Mouse (Mus musculus): ENCODE measurements around the gene Cped1.

The Cped1 gene

DNA sequence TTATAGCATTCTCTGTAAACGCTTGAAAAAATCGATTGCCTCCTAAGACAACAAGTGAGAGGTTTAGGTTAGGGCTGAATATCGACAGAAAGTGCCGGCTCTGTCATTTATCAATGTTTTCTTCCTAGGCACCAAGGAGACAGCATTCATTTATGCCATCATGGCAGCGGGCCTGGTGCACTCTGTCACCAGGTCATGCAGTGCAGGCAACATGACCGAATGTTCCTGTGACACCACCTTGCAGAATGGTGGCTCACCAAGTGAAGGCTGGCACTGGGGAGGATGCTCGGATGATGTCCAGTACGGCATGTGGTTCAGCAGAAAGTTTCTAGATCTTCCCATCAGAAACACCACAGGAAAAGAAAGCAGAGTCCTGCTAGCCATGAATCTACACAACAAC lies 305.1 kb downstream of the Cped1 start:
- in situ Hi-C loops (cut with MboI, MseI): no loop called here

DNA sequence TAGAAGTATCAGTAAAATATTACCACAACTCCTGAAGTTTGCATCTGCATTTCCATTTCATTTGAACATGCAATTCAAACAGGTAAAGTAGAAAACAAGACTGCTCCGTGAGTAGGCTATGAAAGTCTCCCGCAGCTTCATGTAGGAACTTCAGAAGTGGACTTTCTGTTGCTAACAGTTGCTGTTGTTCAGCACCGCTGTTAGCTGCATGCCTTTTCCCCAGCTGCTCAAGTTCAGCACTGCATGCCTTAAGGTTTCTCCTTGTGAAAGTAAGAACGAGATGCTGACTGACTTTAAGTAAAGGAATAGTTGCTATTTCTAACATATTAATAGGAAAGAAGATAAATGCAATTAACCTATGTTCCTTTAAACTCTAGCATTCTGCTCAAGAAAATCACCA lies 306.3 kb downstream of the Cped1 start:
- in situ Hi-C loops (cut with MboI, MseI): no loop called here

DNA sequence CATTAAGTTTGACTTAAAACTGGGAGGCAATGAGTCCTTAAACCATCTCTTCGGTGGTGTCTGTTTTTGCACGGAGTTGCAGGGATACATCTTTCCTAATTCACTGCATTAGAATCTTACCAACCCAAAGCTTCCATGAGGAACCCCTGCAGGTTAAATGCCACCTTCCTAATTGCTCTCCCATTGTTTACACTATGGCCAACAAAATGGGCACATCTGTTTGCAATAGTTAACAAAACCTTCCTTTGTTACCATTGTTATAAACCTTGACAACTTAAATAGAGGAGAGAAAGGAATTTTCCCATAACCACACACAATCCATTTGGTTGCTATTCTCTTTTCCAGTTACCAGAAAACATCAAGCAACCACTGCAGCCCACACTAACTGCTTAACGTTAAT lies 308.2 kb downstream of the Cped1 start:
- in situ Hi-C loops (cut with MboI, MseI): no loop called here

DNA sequence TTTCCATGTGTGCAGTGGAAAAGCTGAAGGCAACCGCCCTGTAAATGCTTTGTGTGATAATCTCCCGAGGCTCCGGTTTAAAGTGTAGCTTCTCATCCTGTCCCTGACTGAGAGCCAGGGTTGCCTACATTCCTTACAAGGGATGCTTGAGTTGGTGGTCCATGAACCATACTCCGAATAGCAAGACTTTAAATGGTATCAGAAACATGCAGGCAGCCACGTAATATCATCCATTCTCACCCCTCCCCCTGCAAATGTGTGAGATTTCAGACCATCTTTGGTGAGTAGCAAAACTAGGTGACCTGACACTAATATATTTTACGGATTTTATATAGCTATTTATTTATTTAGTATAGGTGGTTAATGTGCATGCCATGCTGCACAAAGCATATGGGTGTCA lies 311.3 kb downstream of the Cped1 start:
- in situ Hi-C loops (cut with MboI, MseI): no loop called here

DNA sequence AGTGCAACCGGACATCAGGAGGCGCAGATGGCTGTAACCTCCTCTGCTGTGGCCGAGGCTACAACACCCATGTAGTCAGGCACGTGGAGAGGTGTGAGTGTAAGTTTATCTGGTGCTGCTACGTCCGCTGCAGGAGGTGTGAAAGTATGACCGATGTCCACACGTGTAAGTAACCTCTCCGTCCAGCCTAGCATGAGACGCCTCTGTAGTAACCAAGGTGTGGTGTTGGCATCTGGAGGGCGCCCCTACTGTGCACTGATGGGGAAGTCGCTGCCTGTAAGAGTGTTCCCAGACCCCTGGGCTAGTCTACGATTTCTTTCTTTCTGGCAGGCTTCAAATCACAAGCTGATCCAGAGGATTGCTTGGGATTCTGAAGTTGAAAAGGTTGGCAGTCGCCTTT lies 312.3 kb downstream of the Cped1 start:
- in situ Hi-C loops (cut with MboI, MseI): no loop called here

All from T-helper 2 cell (primary cell).